Mouse (Mus musculus): ENCODE measurements at regions not wholly inside any gene's neighbourhood (a gene's known extent, or its start where the extent isn't known, plus 50 kb on each side); places are given as distances from the start of the nearest gene placed in this dataset.

- TF ChIP-seq CTCF (IDR thresholded peaks at IDR 0.05; ENCODE audit: insufficient read depth, low read length), result no peak
- no peak for TF ChIP-seq POLR2A (IDR thresholded peaks at IDR 0.05; ENCODE audit: borderline replicate concordance, extremely low read depth, low read depth, low read length)
Measured at GRCm38 (mm10) chr10:116717017-116717643, 135.8 kb upstream of the Cnot2 start.

All from lung, adult 2 months (tissue).